Mouse (Mus musculus) heart, adult 2 months (tissue): ENCODE measurements at regions not wholly inside any gene's neighbourhood (a gene's known extent, or its start where the extent isn't known, plus 50 kb on each side); places are given as distances from the start of the nearest gene placed in this dataset.

ENCODE experiments used
- CTCF ChIP-seq: fragments of 200-600 bp; IDR thresholded peaks from 2 replicates; pipeline ENCODE4 v1.8.1; 2022; ENCODE audit warnings: antibody characterized with exemption, mild to moderate bottlenecking, moderate library complexity
- POLR2A ChIP-seq: fragments of 200-500 bp; IDR thresholded peaks from 2 replicates; pipeline ENCODE4 v1.6.1; 2011; ENCODE audit warnings: mild to moderate bottlenecking, low read depth, low read length, control low read depth; ENCODE audit not compliant: insufficient read depth

DNA sequence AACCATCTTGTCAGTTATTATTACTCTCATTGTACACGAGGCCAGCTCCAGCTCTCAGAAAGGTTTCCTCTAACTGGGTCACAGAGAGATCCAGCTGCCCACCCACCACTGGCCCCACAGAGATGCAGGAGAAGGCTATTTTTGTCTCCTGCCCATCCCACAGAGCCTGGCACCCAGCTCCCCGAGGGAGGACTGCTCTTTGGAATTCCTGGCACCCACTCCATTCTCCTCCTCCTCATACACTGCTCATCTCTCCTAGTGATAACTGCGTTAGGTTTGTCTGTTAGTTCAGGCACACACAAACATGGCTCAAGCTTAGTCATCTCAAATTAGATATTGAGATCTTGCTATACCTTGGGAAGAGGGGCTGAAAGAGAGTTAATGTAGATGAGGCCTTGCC lies 228.9 kb downstream of the Kcna4 start:
- no peak for TF ChIP-seq POLR2A
- TF ChIP-seq CTCF, result no peak
